Mouse (Mus musculus) liver, embryonic 14.5 days (tissue): ENCODE measurements around the gene Myh7b. TPM values are rescaled to one million over a fixed set of nuclear protein-coding genes. Genes with fewer than 3 reads are reported as not detected.

Experiments used
- ATAC-seq: fragments of 200-750 bp; cut with Nextera tagmentation; 2 replicates; pipeline ENCODE4 v1.8.0; 2017; ENCODE audit warnings: moderate number of reproducible peaks, mild to moderate bottlenecking, moderate library complexity; ENCODE audit not compliant: insufficient read depth
- DNase-seq, 3 experiments: peaks; one replicate each; pipeline ENCODE4 v3.0.0-alpha.2; 2012 to 2013; ENCODE audit warnings: low read depth in 3 of 3, low spot score in 3 of 3
- H3K27ac ChIP-seq: fragments of 300-500 bp; sonication (generic); 2 replicates; pipeline ENCODE4 v1.5.1; 2014; ENCODE audit warnings: moderate library complexity, mild to moderate bottlenecking, control low read depth, inconsistent platforms
- H3K27me3 ChIP-seq: fragments of 300-500 bp; sonication (generic); 2 replicates; pipeline ENCODE4 v1.6.1; 2014; ENCODE audit warnings: mild to moderate bottlenecking, low read length, moderate library complexity; ENCODE audit not compliant: control insufficient read depth, insufficient read depth
- H3K36me3 ChIP-seq: fragments of 300-500 bp; sonication (generic); replicated peaks from 2 replicates; pipeline ENCODE4 v1.6.1; 2014; ENCODE audit warnings: low read depth; ENCODE audit not compliant: control insufficient read depth, insufficient read depth
- H3K4me1 ChIP-seq, 2 experiments: fragments of 200-500 bp in 1 of 2; fragments of 300-500 bp in 1 of 2; sonication (generic) in 1 of 2; replicated peaks; 2 replicates each; pipeline ENCODE4 v1.6.1; 2012 to 2014; ENCODE audit warnings: antibody characterized with exemption in 1 of 2, inconsistent platforms in 1 of 2, low read length in 1 of 2; ENCODE audit not compliant: control insufficient read depth in 2 of 2, insufficient read depth in 2 of 2
- H3K4me2 ChIP-seq: fragments of 300-500 bp; sonication (generic); 2 replicates; pipeline ENCODE4 v1.6.1; 2014; ENCODE audit warnings: low read depth, mild to moderate bottlenecking, control low read depth, moderate library complexity
- H3K4me3 ChIP-seq, 2 experiments: fragments of 200-500 bp in 1 of 2; fragments of 300-500 bp in 1 of 2; sonication (generic) in 1 of 2; 2 replicates each; pipeline ENCODE4 v1.5.1; 2012 to 2014; ENCODE audit warnings: low read depth in 2 of 2, low read length in 2 of 2, mild to moderate bottlenecking in 2 of 2, control low read depth in 1 of 2, inconsistent platforms in 1 of 2, moderate library complexity in 1 of 2; ENCODE audit not compliant: insufficient read depth in 1 of 2
- H3K9ac ChIP-seq: fragments of 300-500 bp; sonication (generic); replicated peaks from 2 replicates; pipeline ENCODE4 v1.6.1; 2014; ENCODE audit warnings: mild to moderate bottlenecking, control low read depth, moderate library complexity
- H3K9me3 ChIP-seq: fragments of 300-500 bp; sonication (generic); 2 replicates; pipeline ENCODE4 v1.6.1; 2016; ENCODE audit warnings: low read length, mixed read lengths; ENCODE audit not compliant: control insufficient read depth
- CTCF ChIP-seq: IDR thresholded peaks from 2 replicates; pipeline ENCODE4 v1.5.1; 2016; ENCODE audit warnings: antibody characterized with exemption, low read depth, control low read depth
- EP300 ChIP-seq: IDR thresholded peaks from 2 replicates; pipeline ENCODE4 v1.6.1; 2016; ENCODE audit warnings: antibody characterized with exemption, low read depth
- WGBS: fragments of 180-500 bp; shearing (Covaris S2); extraction: QIAGEN DNeasy Blood & Tissue Kit; methylation state at CpG from one replicate; pipeline ENCODE4 v1.1.7; 2014; ENCODE audit not compliant: insufficient replicate concordance; 5-methylcytosine and 5-hydroxymethylcytosine counted together
- polyA plus RNA-seq, 2 experiments: library from polyadenylated mRNA; depleted of rRNA in 1 of 2; stranded (reverse) in 1 of 2; unstranded in 1 of 2; fragments of >200 nt; fragmentation: Nextera tagmentation in 1 of 2; extraction: Ambion mirVana in 1 of 2; gene quantifications; 2 replicates each; pipeline versions ENCODE4 v1.2.1 to v1.2.3; 2012 to 2014

Gene Myh7b
- polyA plus RNA-seq, 2 experiments = 1.6 to 3.0 TPM

DNA sequence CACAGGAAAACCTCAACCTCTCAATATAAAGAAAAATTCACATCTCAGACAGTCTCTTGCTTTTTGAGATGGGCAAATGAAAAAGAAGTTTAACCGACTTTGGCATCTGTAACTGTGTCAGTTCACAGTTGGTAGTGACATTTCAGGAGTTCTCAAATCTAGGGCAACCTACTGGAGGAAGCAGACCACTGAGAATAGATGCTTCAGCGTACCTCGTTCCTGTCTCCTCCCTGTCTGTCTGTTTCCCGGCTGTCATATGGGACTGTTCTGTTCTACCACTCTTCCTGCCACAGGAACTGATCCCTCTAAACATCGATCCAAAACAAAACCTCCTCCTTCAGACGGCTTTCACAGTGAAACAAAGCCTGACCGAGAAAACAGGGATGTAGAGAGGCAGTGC lies 34.7 kb downstream of the Myh7b start:
- ATAC-seq = no peak
- TF ChIP-seq EP300 (no peak), CTCF (no peak)
- WGBS = 74% methylated on average over 7 of the region's 7 CpGs
- Histone ChIP-seq H3K9me3 (no peaks in the 10 kb centered on the region), H3K36me3 (peaks cover 21% of the 10 kb centered on the region), H3K27me3 (no peaks in the 10 kb centered on the region), H3K4me3 (no peak overlapping the region), H3K27ac (no peak overlapping the region), H3K9ac (no peak overlapping the region), H3K4me1 (no peaks in the 10 kb centered on the region), H3K4me2 (no peak overlapping the region)
- DNase-seq = no peak

DNA sequence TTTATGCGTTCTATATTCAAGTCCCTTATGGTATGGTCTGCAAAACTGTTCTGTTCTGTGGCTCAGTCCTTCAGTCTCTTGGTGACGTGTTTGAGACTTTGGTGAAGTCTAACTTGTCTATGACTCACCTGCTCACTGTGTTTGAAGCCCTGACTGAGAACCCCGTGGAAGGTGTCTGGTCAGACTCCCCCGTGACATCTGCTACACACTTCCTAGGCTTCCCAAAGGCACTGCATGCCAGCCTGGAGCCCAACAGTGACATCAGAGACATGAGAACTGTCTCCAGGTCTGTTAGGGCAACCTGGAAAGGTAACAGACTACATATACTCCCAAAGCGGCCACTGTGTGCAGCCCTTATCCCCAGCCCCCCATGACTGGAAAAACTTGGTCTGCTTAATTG lies 41.6 kb downstream of the Myh7b start:
- DNase-seq = no peak
- ATAC-seq = no peak
- Histone ChIP-seq H3K4me2 (no peak overlapping the region), H3K36me3 (peaks cover 33% of the 10 kb centered on the region), H3K4me1 (no peaks in the 10 kb centered on the region), H3K4me3 (no peak overlapping the region), H3K9ac (no peak overlapping the region), H3K27me3 (no peaks in the 10 kb centered on the region), H3K9me3 (no peaks in the 10 kb centered on the region), H3K27ac (no peak overlapping the region)
- 79% methylated on average over 5 of the region's 5 CpGs for WGBS
- TF ChIP-seq CTCF (no peak), EP300 (no peak)

DNA sequence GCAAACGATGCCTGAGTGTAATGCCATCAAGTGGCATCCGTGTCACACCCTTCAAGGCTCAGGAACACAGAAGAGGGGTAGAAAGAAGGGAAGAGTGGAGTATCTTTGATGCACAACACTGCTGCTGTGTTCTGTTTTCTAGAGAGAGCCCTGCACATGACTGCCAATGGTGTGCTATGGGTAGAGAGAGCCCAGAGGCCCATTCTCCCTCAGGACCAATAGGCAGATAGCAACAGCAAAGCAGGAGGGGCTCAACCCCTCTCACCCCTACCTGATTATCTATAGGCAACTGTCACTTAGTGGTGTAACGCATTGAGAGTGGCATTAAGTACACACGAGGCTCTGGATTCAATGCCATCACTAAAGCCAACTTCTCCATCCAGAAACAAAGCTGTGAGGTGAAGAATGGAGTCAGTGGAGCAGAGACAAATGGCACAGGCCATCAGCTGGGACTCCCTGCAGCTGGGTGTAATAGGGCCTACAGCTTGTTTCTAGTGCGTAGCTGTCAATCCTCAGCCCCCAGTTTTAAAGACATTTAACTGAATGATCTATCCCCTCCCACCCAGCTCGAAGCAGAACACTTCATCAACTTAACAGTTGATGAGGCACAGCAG lies 44.9 kb downstream of the Myh7b start:
- no peak overlapping the region for H3K9ac ChIP-seq
- peaks cover 24% of the 10 kb centered on the region for H3K36me3 ChIP-seq
- no peaks in the 10 kb centered on the region for H3K27me3 ChIP-seq
- no peak overlapping the region for H3K4me2 ChIP-seq
- ATAC-seq (no peak), DNase-seq (no peak)
- TF ChIP-seq CTCF (no peak), EP300 (no peak)
- H3K4me3 ChIP-seq = no peak overlapping the region
- H3K9me3 ChIP-seq = no peaks in the 10 kb centered on the region
- WGBS = 77% methylated on average over 6 of the region's 6 CpGs
- H3K27ac ChIP-seq = no peak overlapping the region
- H3K4me1 ChIP-seq = no peaks in the 10 kb centered on the region

DNA sequence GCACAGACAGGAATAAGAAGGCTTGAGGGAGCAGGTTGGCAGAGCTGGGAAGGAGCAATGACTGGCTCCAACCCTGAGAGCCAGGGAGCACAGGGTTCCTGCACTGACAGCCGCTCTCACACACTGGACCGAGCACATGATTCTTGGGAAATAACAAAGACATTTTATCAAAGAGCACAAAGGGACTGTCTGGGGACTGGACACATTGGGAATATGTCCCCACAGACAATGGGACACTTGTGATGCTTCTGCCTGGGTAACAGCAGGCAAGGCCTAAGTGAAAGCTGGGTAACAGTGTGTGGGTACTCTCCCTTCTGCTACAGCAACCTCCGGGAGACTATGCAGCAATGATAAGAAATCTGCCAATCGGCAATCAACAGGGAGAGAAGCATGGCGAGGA lies 51.4 kb downstream of the Myh7b start:
- Histone ChIP-seq H3K9ac (no peak overlapping the region), H3K4me1 (no peaks in the 10 kb centered on the region), H3K4me3 (no peak overlapping the region), H3K36me3 (peaks cover 22% of the 10 kb centered on the region), H3K4me2 (no peak overlapping the region), H3K9me3 (no peaks in the 10 kb centered on the region), H3K27ac (no peak overlapping the region), H3K27me3 (no peaks in the 10 kb centered on the region)
- DNase-seq (no peak), ATAC-seq (no peak)
- 92% methylated on average over 5 of the region's 5 CpGs for WGBS
- TF ChIP-seq CTCF = no peak
- TF ChIP-seq EP300 = no peak

DNA sequence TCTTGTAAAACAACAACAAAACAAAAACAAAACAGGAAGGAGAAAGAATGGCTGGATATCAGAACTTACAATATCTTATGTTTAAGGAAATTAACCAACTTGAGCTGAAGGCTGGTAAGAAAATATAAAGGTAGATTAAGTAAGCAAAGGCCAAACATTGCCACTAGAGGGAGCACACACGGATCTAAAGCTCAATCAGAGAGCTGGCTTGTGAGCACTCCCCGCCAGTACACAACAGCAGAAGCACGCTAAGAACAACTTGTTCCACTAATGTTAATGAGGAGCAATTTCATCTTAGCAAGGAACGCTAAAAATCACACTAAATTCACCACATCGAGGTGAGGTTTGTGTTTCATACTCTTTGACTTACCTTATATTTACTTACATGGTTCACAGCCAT lies 52.1 kb downstream of the Myh7b start:
- Histone ChIP-seq H3K4me1 (no peaks in the 10 kb centered on the region), H3K4me2 (no peak overlapping the region), H3K27ac (no peak overlapping the region), H3K9ac (no peak overlapping the region), H3K9me3 (no peaks in the 10 kb centered on the region), H3K4me3 (no peak overlapping the region), H3K36me3 (peaks cover 18% of the 10 kb centered on the region), H3K27me3 (no peaks in the 10 kb centered on the region)
- ATAC-seq = no peak
- TF ChIP-seq EP300 (no peak), CTCF (peak; percentile 76)
- 29% methylated on average over 5 of the region's 5 CpGs for WGBS
- DNase-seq = peak in 1 of 3 experiments; percentile 33
